Mouse (Mus musculus) lung, adult 2 months (tissue): Measurements from ENCODE around the gene Ttc16. TPM values are rescaled to one million over a fixed set of nuclear protein-coding genes. Genes with fewer than 3 reads are reported as not detected.

Experiments used
- DNase-seq: peaks from one replicate; pipeline ENCODE4 v3.0.0; 2022
- H3K4me1 ChIP-seq: fragments of 200-500 bp; 2 replicates; pipeline ENCODE4 v1.6.1; 2011; ENCODE audit warnings: low read length; ENCODE audit not compliant: control insufficient read depth, insufficient read depth
- H3K4me3 ChIP-seq: fragments of 200-500 bp; replicated peaks from 2 replicates; pipeline ENCODE3; 2011; ENCODE audit warnings: low read depth, mild to moderate bottlenecking, control low read depth, low read length; ENCODE audit errors: extremely low read depth
- CTCF ChIP-seq: fragments of 200-500 bp; IDR thresholded peaks from 2 replicates; pipeline ENCODE4 v1.5.1; 2011; ENCODE audit warnings: mild to moderate bottlenecking, low read length, control low read depth; ENCODE audit not compliant: insufficient read depth
- POLR2A ChIP-seq: fragments of 200-500 bp; IDR thresholded peaks from 2 replicates; pipeline ENCODE4 v1.6.1; 2011; ENCODE audit warnings: low read depth, mild to moderate bottlenecking, control low read depth, low read length, borderline replicate concordance; ENCODE audit errors: extremely low read depth
- WGBS: fragments of 180-500 bp; shearing (Covaris S2); methylation state at CpG from one replicate; pipeline ENCODE4 v1.1.7; 2018; 5-methylcytosine and 5-hydroxymethylcytosine counted together
- polyA plus RNA-seq: library from polyadenylated mRNA; depleted of rRNA; stranded (reverse); fragments of >200 nt; gene quantifications from 2 replicates; pipeline ENCODE4 v1.2.3, GENCODE M21; 2012

The Ttc16 gene
- polyA plus RNA-seq, 1 experiment: 12.0 TPM

DNA sequence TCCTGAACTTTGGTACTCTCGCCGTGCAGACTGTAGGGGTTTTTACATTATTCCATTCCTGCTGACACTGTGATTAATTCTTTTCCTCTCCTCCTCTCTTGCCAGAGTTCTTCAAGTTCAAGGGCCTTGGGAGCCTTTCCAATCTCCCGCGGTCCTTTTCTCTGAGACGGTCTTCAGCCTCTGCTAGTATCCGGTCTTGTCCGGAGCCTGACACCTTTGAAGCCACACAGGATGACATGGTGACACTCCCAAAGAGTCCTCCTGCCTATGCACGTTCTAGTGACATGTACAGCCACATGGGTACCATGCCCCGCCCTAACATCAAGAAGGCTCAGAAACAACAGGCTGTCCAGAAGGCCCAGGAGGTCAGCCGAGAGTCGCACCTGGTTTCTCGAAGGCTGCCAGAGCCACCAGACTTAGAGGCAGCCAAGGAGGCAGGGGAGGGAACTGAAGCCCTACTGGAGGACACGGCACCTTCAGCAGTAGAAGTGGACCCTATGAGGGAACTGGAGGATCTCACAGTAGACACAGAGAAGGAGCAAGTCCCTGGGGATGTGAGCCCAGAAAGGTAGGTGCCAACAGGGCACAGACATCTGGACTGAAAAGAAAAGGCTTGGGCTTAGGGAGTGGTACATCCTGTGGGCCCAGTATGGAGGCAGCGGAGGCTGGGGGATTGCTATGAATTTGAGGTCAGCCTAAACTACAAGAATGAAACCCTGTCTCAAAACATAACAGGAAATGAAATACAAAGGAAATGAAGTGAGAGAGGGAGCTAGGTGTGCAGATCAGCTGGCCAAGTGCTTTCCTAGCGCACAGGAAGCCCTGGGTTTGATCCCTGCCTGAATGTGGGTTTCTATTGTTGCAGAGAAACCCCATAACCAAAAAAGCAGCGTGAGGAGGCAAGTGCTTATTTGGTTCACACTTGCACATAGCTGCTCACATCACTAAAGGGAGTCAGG is 50.3 kb downstream of the Ttc16 start:
- no peak for DNase-seq
- Histone ChIP-seq H3K4me1 (peaks cover 3% of the 10 kb centered on the region), H3K4me3 (no peak overlapping the region)
- TF ChIP-seq CTCF (no peak), POLR2A (no peak)
- WGBS: 49% methylated on average over 16 of the region's 16 CpGs

DNA sequence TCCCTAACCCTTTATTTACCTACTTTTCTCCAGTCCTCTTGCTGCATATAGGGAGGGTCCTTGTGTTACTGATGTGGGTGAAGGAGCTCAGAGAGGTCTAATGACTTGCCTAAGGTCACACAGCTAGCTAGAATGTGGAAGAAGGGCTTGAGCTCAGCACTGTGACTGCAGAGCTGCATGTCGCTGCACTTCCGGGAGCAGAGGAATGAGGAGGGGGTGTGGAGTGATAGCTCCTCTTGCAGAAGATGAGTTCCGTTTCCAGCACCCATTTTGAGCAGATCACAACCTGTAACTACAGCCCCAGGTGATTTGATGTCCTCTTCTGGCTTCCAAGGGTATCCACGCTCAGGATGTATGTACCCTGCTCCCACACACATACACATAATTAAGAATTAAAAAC is 51.3 kb downstream of the Ttc16 start:
- Histone ChIP-seq H3K4me3 (no peak overlapping the region), H3K4me1 (peaks cover 3% of the 10 kb centered on the region)
- TF ChIP-seq POLR2A (no peak), CTCF (no peak)
- DNase-seq: no peak
- WGBS: 83% methylated on average over 4 of the region's 4 CpGs

GRCm38 (mm10) chr2:32722581-32722980 is 52.9 kb downstream of the Ttc16 start:
- Histone ChIP-seq H3K4me1 (peaks cover 3% of the 10 kb centered on the region), H3K4me3 (no peak overlapping the region)
- 59% methylated on average over 3 of the region's 3 CpGs for WGBS
- no peak for DNase-seq
- TF ChIP-seq POLR2A (no peak), CTCF (no peak)

DNA sequence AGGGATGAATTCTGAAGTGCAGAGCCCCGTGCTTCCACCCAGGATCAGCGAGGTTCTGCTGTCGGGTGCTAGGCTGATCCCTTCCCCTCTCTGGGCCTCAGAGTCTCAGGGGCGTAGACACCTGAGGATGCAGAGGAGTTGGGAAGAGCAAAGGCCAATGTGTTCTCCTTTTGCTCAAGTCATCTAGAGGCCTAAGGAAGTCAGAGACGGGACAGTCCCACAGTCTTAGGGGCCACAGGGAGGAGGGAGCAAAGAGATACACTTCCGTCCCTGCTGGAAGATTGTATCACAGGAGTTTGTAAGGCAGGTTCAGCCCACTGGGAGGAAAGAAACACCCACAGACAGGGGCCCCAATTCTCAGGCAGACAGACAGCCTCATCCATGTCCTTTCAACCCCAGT is 53.4 kb downstream of the Ttc16 start:
- 53% methylated on average over 6 of the region's 6 CpGs for WGBS
- TF ChIP-seq CTCF (no peak), POLR2A (no peak)
- Histone ChIP-seq H3K4me1 (peaks cover 1% of the 10 kb centered on the region), H3K4me3 (peak overlapping the region; percentile 4)
- DNase-seq: no peak

GRCm38 (mm10) chr2:32720681-32721229 is 54.7 kb downstream of the Ttc16 start, which contains the start of gene Sh2d3c:
TSS of gene Sh2d3c (plus strand) at chr2:32721055.
- Histone ChIP-seq H3K4me3 (peak within 1 kb of the TSS; percentile 58), H3K4me1 (no peaks in the 10 kb centered on the region; the same call in 1 of the 2 replicates)
- 36% methylated on average over 8 of the region's 8 CpGs for WGBS
- no peak for DNase-seq
- TF ChIP-seq POLR2A (no peak), CTCF (no peak)

DNA sequence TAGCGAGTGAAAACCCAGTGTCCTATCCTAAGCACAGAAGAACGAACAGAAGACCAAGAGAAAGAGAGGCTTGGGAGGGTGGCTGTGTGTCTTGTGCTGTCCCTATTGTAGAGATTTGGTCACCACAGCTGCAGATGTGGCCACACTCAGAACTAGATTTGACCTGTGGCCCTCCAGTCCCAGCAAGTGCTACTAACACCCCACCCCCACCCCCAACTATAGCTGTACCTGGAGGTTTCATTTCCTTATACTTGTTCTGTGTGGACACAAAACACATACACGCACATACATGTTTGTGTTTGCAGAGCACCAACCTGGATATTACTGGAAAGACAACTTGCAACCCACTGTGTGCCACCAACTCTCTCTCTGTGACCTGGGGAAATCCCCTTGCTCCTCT is 55.4 kb downstream of the Ttc16 start:
- no peak for DNase-seq
- TF ChIP-seq POLR2A: no peak
- 80% methylated on average over 3 of the region's 3 CpGs for WGBS
- Histone ChIP-seq H3K4me1 (peaks cover 4% of the 10 kb centered on the region), H3K4me3 (no peak overlapping the region)

DNA sequence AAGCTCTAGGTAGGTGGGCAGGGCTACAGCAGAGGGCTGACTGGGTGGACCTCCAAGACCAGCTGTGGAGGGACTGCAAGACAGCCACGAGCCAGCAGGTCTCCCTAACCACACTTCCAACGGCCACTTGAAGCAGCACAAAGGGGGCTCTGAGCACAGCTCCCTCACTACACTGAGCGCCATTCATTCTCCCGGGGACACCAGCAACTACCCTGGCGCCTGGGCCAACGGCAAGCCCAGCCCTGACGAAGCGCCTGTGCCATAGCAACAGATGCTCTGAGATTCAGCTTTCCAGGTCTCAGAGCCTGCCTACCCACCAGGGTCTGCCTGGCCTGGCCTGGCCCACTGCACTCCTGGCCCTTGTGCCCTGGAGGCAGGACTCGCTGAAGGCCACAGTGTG is 56.7 kb downstream of the Ttc16 start:
- Histone ChIP-seq H3K4me1 (peaks cover 17% of the 10 kb centered on the region), H3K4me3 (no peak overlapping the region)
- no peak for DNase-seq
- TF ChIP-seq POLR2A (no peak), CTCF (no peak)
- 70% methylated on average over 9 of the region's 9 CpGs for WGBS

DNA sequence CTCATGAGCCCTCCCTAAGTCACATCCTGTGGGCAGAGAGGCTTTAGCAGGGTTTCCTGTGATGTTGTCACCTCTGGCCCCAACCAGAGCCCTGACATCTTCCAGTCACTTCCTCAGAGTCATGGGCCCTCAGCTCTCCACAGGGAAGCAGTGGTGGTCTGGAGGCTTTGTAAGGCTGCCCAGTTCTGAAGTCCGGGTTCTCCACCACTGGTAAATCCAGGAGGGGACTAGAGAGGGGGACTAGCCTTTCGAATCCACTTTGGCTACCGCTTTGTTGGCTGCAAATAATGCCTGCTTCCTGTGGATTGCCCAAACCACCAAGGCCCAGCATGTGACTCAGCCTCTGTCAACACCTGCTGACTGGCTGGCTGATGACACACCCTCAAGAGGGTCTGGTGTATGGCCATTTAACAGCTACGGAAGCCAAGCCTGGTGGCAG is 60.4 kb downstream of the Ttc16 start:
- 18% methylated on average over 4 of the region's 4 CpGs for WGBS
- peak; percentile 27; the same call in 1 of the 2 replicates for TF ChIP-seq POLR2A
- peak; percentile 11; the same call in 1 of the 2 replicates for TF ChIP-seq CTCF
- Histone ChIP-seq H3K4me3 (no peak overlapping the region), H3K4me1 (peaks cover 27% of the 10 kb centered on the region)
- peak; percentile 43 for DNase-seq

DNA sequence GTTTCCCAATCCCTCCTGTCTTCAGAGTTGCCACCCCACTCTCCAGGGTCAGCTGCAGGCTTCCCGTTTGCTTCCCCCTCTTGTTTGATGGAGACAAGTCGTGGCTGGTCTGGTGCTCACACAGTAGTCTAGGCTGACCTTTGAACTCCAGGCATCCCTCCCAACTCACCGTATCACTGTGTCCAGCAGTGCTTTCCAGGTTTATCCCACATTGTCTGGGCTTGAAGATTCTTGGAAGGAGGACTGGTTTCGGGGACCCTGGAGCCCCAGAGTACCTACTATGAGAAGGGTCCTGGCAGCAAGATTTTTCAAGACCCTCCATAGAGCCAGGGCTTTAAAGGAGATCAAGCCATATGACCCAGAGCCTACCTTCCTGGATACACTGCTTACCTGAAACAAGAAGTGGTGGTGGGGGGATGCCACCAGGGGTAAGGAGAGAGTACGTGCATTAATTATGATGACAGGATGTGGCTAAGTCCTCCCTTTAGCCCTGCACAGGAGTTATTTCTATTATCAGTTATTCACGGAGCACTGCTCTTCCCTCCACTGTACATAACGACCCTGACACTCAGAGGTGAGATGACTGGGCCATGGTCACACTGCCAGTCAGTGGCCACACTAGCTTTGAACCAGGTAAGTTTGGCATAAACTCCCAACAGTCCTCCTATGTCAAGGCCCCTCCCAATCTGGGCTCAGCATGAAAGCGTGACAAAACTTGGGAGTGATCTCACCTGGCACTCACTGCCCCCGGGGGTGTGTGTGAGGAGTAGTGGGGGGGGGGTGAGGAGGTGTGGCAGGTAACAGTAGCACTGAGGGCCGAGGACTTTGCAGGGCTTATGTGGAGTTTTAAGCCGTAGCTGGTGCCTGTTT is 61.1 kb downstream of the Ttc16 start:
- Histone ChIP-seq H3K4me3 (no peak overlapping the region), H3K4me1 (peaks cover 27% of the 10 kb centered on the region)
- no peak for DNase-seq
- no peak for TF ChIP-seq POLR2A
- no peak for TF ChIP-seq CTCF
- WGBS: 34% methylated on average over 11 of the region's 11 CpGs
